Mouse (Mus musculus) E14TG2a.4 (cell line): ENCODE data around the gene AC131692.1.

ENCODE experiments used
- H3K27me3 ChIP-seq: 2 replicates; pipeline ENCODE4 v1.6.1; 2014; ENCODE audit warnings: low read length, control low read depth; ENCODE audit not compliant: insufficient read depth
- H3K36me3 ChIP-seq: 2 replicates; pipeline ENCODE4 v1.6.1; 2014; ENCODE audit warnings: low read length, control low read depth; ENCODE audit not compliant: insufficient read depth
- H3K4me1 ChIP-seq: replicated peaks from 2 replicates; pipeline ENCODE4 v1.6.1; 2014; ENCODE audit warnings: low read depth, low read length, control low read depth
- H3K4me3 ChIP-seq: replicated peaks from 2 replicates; pipeline ENCODE4 v1.5.1; 2014; ENCODE audit warnings: mild to moderate bottlenecking, low read length
- H3K9me3 ChIP-seq: 2 replicates; pipeline ENCODE4 v1.6.1; 2014; ENCODE audit warnings: low read length, control low read depth
- CTCF ChIP-seq: conservative IDR thresholded peaks from 2 replicates; pipeline ENCODE4 v1.5.1; 2014; ENCODE audit warnings: low read length
- NANOG ChIP-seq: IDR thresholded peaks from 2 replicates; pipeline ENCODE4 v1.6.1; 2014; ENCODE audit warnings: borderline replicate concordance, low read length, mixed read lengths
- POU5F1 ChIP-seq: IDR thresholded peaks from 2 replicates; pipeline ENCODE4 v1.6.1; 2014; ENCODE audit warnings: low read length, borderline replicate concordance

AC131692.1 gene

DNA sequence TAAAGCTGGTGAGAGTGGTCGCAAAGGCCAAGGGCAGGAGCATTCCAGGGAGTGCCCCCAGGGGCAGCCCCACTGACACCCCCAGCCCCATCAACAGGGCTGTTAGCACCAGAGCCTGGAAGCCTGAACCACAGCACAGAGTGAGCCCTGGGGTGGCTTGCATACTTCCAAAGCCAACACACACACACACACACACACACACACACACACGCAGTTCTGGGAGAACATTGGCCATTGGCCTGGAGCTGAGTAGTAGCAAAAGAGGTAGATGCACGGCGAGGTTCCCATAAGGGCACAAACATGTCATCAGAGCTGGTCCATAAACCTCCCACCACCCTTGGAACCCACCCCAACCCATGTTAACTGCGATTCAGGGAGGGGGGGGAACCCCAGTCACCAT lies 27.6 kb upstream of the AC131692.1 start:
- peaks cover 75% of the 10 kb centered on the region for H3K4me1 ChIP-seq
- H3K9me3 ChIP-seq = no peaks in the 10 kb centered on the region
- TF ChIP-seq POU5F1 (no peak), CTCF (no peak), NANOG (no peak)
- no peaks in the 10 kb centered on the region for H3K27me3 ChIP-seq
- peak overlapping the region; percentile 86 for H3K4me3 ChIP-seq
- peaks cover 50% of the 10 kb centered on the region for H3K36me3 ChIP-seq

- Histone ChIP-seq H3K9me3 (no peaks in the 10 kb centered on the region), H3K4me1 (peaks cover 76% of the 10 kb centered on the region), H3K36me3 (peaks cover 48% of the 10 kb centered on the region), H3K4me3 (peak overlapping the region; percentile 86), H3K27me3 (no peaks in the 10 kb centered on the region)
- TF ChIP-seq CTCF (peak; percentile 78), NANOG (no peak)
Measured at GRCm38 (mm10) chr19:6067011-6067723, 27.1 kb upstream of the AC131692.1 start.

GRCm38 (mm10) chr19:6067724-6068415 lies 26.3 kb upstream of the AC131692.1 start, which contains the start of gene Tm7sf2:
Gene Tm7sf2, minus strand, starts transcription at chr19:6068373.
- no peaks in the 10 kb centered on the region for H3K27me3 ChIP-seq
- H3K4me1 ChIP-seq = peaks cover 75% of the 10 kb centered on the region
- peaks cover 46% of the 10 kb centered on the region for H3K36me3 ChIP-seq
- H3K9me3 ChIP-seq = no peaks in the 10 kb centered on the region
- TF ChIP-seq NANOG = no peak
- no peak for TF ChIP-seq POU5F1
- no peak for TF ChIP-seq CTCF
- peak within 1 kb of the TSS; percentile 86 for H3K4me3 ChIP-seq

DNA sequence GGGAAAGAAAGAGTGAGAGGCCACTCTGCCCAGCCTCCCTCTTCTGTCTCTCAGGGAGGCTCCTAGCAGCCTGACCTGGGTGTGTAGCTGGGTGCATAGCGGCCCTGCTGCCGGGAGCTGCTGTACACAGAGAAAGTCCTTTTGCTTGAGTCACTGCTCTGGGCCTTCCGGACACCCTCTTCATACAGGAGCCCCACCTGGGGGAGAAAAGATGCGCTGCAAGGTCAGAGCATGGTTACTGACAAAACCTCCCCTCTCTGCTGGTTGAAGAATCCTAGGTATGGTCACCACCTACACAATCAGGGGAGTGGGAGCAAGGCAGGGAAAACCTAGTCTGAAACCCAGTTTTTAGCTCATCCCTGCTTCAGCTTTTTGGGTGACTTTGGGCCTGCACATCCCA lies 25.3 kb upstream of the AC131692.1 start:
- Histone ChIP-seq H3K4me1 (peaks cover 66% of the 10 kb centered on the region), H3K4me3 (no peak overlapping the region), H3K36me3 (peaks cover 44% of the 10 kb centered on the region), H3K27me3 (no peaks in the 10 kb centered on the region), H3K9me3 (no peaks in the 10 kb centered on the region)
- TF ChIP-seq POU5F1 = no peak
- no peak for TF ChIP-seq CTCF
- no peak for TF ChIP-seq NANOG

DNA sequence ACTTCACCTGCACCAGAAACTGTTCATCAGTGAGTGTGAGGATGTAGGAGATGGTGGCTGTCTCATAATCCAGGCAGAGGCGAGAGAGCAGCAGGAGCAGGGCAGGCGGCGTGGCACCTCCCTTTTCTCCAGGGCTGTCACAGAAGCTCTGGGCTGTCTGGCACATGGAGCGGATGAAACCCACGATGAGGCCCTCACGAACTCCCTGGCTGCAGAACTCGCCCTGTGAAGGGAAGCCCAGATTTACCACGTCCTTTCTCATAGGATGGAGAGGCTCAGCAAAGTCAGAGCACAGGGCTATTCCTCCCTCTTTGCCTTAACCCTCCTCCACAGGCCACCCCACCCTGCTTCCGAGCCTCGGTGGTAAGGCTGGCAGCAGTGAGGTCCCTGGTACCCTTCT lies 24.4 kb upstream of the AC131692.1 start:
- H3K4me1 ChIP-seq = peaks cover 62% of the 10 kb centered on the region
- no peaks in the 10 kb centered on the region for H3K9me3 ChIP-seq
- H3K36me3 ChIP-seq = peaks cover 50% of the 10 kb centered on the region
- H3K27me3 ChIP-seq = no peaks in the 10 kb centered on the region
- peak overlapping the region; percentile 79; the same call in 1 of the 2 replicates for H3K4me3 ChIP-seq
- TF ChIP-seq POU5F1 = no peak
- TF ChIP-seq NANOG = no peak
- TF ChIP-seq CTCF = no peak

DNA sequence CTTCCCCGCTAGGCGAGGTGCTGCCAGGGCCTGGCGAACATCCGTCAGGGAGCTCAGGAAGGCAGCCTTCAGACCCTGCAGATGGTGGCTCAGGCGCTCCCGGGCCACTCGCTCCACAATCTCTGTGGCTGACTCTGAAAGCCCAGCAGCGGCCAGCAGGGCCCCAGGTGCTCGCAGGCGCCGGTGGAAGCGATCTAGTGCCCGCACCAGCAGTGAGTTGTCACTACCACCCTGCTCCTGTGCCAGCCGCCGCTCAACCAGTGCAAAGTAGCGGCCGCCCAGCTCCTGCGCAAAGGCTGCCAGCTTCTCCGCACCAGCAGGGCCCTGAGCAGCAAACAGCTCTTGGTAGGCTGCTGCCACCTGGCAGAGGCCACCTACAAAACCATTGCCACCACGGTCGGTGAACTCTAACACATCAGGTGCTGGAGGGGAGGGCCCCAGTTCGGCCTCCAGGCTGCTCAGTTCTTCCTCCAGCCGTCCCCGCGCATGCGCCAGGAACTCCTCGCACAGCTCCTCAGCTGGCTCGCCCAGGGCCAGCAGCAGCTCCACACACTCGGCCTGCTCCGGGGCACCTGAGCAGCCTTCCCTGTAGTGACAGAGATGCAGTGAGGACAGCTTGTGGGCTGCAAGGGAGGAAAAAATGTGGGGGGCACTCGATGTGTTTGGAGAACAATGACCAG lies 23.5 kb upstream of the AC131692.1 start:
- no peaks in the 10 kb centered on the region for H3K9me3 ChIP-seq

GRCm38 (mm10) chr19:6071261-6071660 lies 23.0 kb upstream of the AC131692.1 start:
- Histone ChIP-seq H3K4me3 (peak overlapping the region; percentile 79), H3K36me3 (peaks cover 54% of the 10 kb centered on the region), H3K4me1 (peaks cover 65% of the 10 kb centered on the region), H3K27me3 (no peaks in the 10 kb centered on the region), H3K9me3 (no peaks in the 10 kb centered on the region)
- no peak for TF ChIP-seq CTCF
- TF ChIP-seq POU5F1 = no peak
- TF ChIP-seq NANOG = no peak

More for the DNA sequence above, 23.5 kb upstream of the AC131692.1 start:
- Histone ChIP-seq H3K4me3 (peak overlapping the region; percentile 79), H3K36me3 (peaks cover 54% of the 10 kb centered on the region), H3K4me1 (peaks cover 62% of the 10 kb centered on the region), H3K27me3 (no peaks in the 10 kb centered on the region)
- TF ChIP-seq POU5F1 = no peak
- TF ChIP-seq CTCF = no peak
- no peak for TF ChIP-seq NANOG

- no peak for TF ChIP-seq NANOG
- TF ChIP-seq CTCF = no peak
- TF ChIP-seq POU5F1 = no peak
- Histone ChIP-seq H3K9me3 (no peaks in the 10 kb centered on the region), H3K36me3 (peaks cover 56% of the 10 kb centered on the region), H3K4me1 (peaks cover 57% of the 10 kb centered on the region), H3K27me3 (no peaks in the 10 kb centered on the region), H3K4me3 (no peak overlapping the region)
Measured at GRCm38 (mm10) chr19:6073889-6074288, 20.3 kb upstream of the AC131692.1 start.
